In genomic region chr19:23879862-23880261, GRCm38 (mm10) we compare ENCODE assay signal across 8 mouse cellular contexts.
A peak's percentile ranks its signal among the peaks of the same experiment; 100 is the strongest.
DNase-seq lines count a peak whose midpoint lies in the region; ATAC-seq and TF ChIP-seq lines count a peak whose summit lies in the region.

No protein-coding gene starts in this region.

- no peak overlapping the region for H3K4me2 ChIP-seq in kidney, postnatal 0 days (ENCODE audit: low read length)
- no peak overlapping the region for H3K4me2 ChIP-seq in heart, embryonic 12.5 days

- no peak for TF ChIP-seq CTCF in kidney, postnatal 0 days (IDR thresholded peaks at IDR 0.05; ENCODE audit: low read depth)

- ATAC-seq in kidney, postnatal 0 days (replicated peaks; ENCODE audit: low FRiP score, low read depth), result no peak
- 0 out of 2 replicates have a peak, but pooled peaks have one; percentile 39 for ATAC-seq in heart, embryonic 12.5 days (ENCODE audit: insufficient number of reproducible peaks, low FRiP score)
- no peak for ATAC-seq in activated CD4-positive, CD25-positive, alpha-beta regulatory T cell, adult 4 months

- no peaks in the 10 kb centered on the region for H3K9me3 ChIP-seq in kidney, postnatal 0 days (replicated peaks; ENCODE audit: low read length)
- H3K9me3 ChIP-seq in heart, embryonic 12.5 days (replicated peaks), result no peaks in the 10 kb centered on the region

- no peaks in the 10 kb centered on the region for H3K4me1 ChIP-seq in kidney, postnatal 0 days (replicated peaks; ENCODE audit: insufficient read depth, low read length)
- H3K4me1 ChIP-seq in heart, embryonic 12.5 days (replicated peaks), result peaks cover 9% of the 10 kb centered on the region; the same call in 1 of the 2 replicates

- 29% methylated on average over 7 of the region's 7 CpGs for WGBS in kidney, postnatal 0 days
- WGBS in heart, embryonic 12.5 days, result 41% methylated on average over 7 of the region's 7 CpGs

- intact Hi-C loops in left cerebral cortex, postnatal 14 days (cut with DNase I), result no loop called here

- no peak overlapping the region for H3K9ac ChIP-seq in kidney, postnatal 0 days (ENCODE audit: low read depth, low read length)
- no peak overlapping the region; the same call in 1 of the 2 replicates for H3K9ac ChIP-seq in heart, embryonic 12.5 days

- no peaks in the 10 kb centered on the region for H3K27me3 ChIP-seq in kidney, postnatal 0 days (ENCODE audit: insufficient read depth, low read length)
- no peaks in the 10 kb centered on the region for H3K27me3 ChIP-seq in heart, embryonic 12.5 days (replicated peaks)

- H3K36me3 ChIP-seq in kidney, postnatal 0 days (ENCODE audit: insufficient read depth, low read length), result no peaks in the 10 kb centered on the region
- H3K36me3 ChIP-seq in heart, embryonic 12.5 days, result no peaks in the 10 kb centered on the region

- H3K4me3 ChIP-seq in kidney, postnatal 0 days (replicated peaks; ENCODE audit: low read depth, low read length), result no peak overlapping the region
- H3K4me3 ChIP-seq in heart, embryonic 12.5 days, result no peak overlapping the region

- no peak overlapping the region for H3K27ac ChIP-seq in kidney, postnatal 0 days
- peak overlapping the region; percentile 51 for H3K27ac ChIP-seq in heart, embryonic 12.5 days (ENCODE audit: poor library complexity, severe bottlenecking)

- DNase-seq in kidney, postnatal 0 days (ENCODE audit: low spot score), result peak; percentile 50
- no peak for DNase-seq in kidney, adult 8-10 months
- peak; percentile 75 for DNase-seq in cerebellum, adult 9-10 months
- peak; percentile 47 to 74 for DNase-seq in left cerebral cortex, postnatal 14 days (ENCODE audit: low spot score in 2 of 2)
- no peak for DNase-seq in thymus, postnatal 14 days
- DNase-seq in adrenal gland, adult 18-20 months (ENCODE audit: low spot score in 2 of 2), result no peak

Comparison
In these comparisons a context has a peak if more than half of its experiments do, and no peak if none do; other contexts are left out.
1. DNase-seq: peak in kidney, postnatal 0 days (single experiment), cerebellum, adult 9-10 months (single experiment) and left cerebral cortex, postnatal 14 days (2 of 2); none in kidney, adult 8-10 months (0 of 2), thymus, postnatal 14 days (single experiment) and adrenal gland, adult 18-20 months (0 of 2).